Mouse (Mus musculus): ENCODE results near the gene Glis2. TPM values are rescaled to one million over a fixed set of nuclear protein-coding genes. Genes with fewer than 3 reads are reported as not detected.

Gene Glis2
- polyA plus RNA-seq, 1 experiment from 2014 or later = 13.2 TPM

DNA sequence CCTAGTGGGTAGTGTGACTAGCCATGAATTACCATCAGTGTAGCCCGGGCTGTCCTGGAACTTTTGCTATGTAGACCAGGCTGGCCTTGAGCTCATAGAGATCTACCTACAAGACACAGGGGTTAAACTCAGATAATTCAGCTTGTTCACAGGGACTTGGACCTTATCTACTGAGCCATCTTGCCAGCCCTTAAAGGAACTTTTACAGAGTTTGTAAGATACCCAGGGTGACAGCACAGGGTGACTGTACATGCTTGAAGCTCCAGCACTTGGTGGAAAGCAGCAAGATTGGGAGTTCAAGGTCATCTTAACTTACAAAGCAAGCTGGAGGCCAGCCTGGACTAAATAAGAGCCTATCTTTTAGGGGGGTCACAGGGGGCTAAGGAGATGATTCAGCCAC, 39.0 kb upstream of the Glis2 start:
- Histone ChIP-seq H3K27ac (replicated peaks; ENCODE audit: low read depth, low read length) (no peak overlapping the region), H3K4me2 (ENCODE audit: low read length) (no peak overlapping the region), H3K4me3 (replicated peaks; ENCODE audit: low read depth, low read length) (no peak overlapping the region), H3K9me3 (ENCODE audit: control insufficient read depth, low read length) (no peaks in the 10 kb centered on the region), H3K36me3 (ENCODE audit: control insufficient read depth, insufficient read depth, low read length) (0 out of 2 replicates have a peak, but pooled peaks cover 4% of the 10 kb centered on the region), H3K4me1 (ENCODE audit: control insufficient read depth, insufficient read depth, low read length) (peaks cover 9% of the 10 kb centered on the region), H3K9ac (replicated peaks; ENCODE audit: low read length) (no peak overlapping the region), H3K27me3 (ENCODE audit: control insufficient read depth, insufficient read depth, low read length) (no peaks in the 10 kb centered on the region)
- DNase-seq (no peak), ATAC-seq (ENCODE audit: low FRiP score, low TSS enrichment) (no peak)
- WGBS = 98% methylated on average over 1 of the region's 1 CpGs

DNA sequence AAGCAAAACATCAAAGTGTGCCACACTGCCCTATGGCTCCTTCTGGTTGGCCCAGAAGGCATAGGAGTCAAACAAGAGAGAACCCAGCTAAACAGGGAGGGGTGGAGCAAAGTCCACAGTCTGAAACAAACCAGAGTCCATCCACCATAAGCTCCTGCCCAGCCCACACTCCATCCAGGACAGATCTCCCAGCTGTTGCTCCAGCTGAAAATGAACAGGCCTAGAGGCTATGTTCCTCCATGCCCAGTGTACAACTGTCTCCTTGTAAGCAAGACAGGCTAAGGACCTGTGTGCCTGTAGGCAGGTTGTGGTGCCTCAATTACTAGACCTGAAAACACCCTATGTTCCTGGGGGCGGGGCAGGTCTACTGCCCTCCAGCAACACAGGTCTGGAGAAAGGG, 37.4 kb upstream of the Glis2 start:
- peak overlapping the region; percentile 90 for H3K4me2 ChIP-seq (ENCODE audit: low read length)
- H3K4me3 ChIP-seq (replicated peaks; ENCODE audit: low read depth, low read length) = peak overlapping the region; percentile 70; the same call in 1 of the 2 replicates
- no peak overlapping the region for H3K27ac ChIP-seq (replicated peaks; ENCODE audit: low read depth, low read length)
- H3K9ac ChIP-seq (replicated peaks; ENCODE audit: low read length) = no peak overlapping the region
- H3K36me3 ChIP-seq (ENCODE audit: control insufficient read depth, insufficient read depth, low read length) = no peaks in the 10 kb centered on the region
- no peaks in the 10 kb centered on the region for H3K9me3 ChIP-seq (ENCODE audit: control insufficient read depth, low read length)
- whole genome bisulfite sequencing = 92% methylated on average over 1 of the region's 1 CpGs
- no peak for ATAC-seq (ENCODE audit: low FRiP score, low TSS enrichment)
- no peak for DNase-seq
- peaks cover 9% of the 10 kb centered on the region for H3K4me1 ChIP-seq (ENCODE audit: control insufficient read depth, insufficient read depth, low read length)
- H3K27me3 ChIP-seq (ENCODE audit: control insufficient read depth, insufficient read depth, low read length) = no peaks in the 10 kb centered on the region

- peaks cover 9% of the 10 kb centered on the region for H3K4me1 ChIP-seq (ENCODE audit: control insufficient read depth, insufficient read depth, low read length)
- H3K9me3 ChIP-seq (ENCODE audit: control insufficient read depth, low read length) = no peaks in the 10 kb centered on the region
- H3K9ac ChIP-seq (replicated peaks; ENCODE audit: low read length) = peak overlapping the region; percentile 68
- no peaks in the 10 kb centered on the region for H3K27me3 ChIP-seq (ENCODE audit: control insufficient read depth, insufficient read depth, low read length)
- H3K27ac ChIP-seq (replicated peaks; ENCODE audit: low read depth, low read length) = peak overlapping the region; percentile 93
- H3K36me3 ChIP-seq (ENCODE audit: control insufficient read depth, insufficient read depth, low read length) = no peaks in the 10 kb centered on the region
- H3K4me2 ChIP-seq (ENCODE audit: low read length) = peak overlapping the region; percentile 90
- DNase-seq (peak; percentile 80), ATAC-seq (ENCODE audit: low FRiP score, low TSS enrichment) (peak; percentile 44)
- WGBS = under 1% methylated on average over 19 of the region's 19 CpGs
- H3K4me3 ChIP-seq (replicated peaks; ENCODE audit: low read depth, low read length) = peak overlapping the region; percentile 70
These were observed 36.6 kb upstream of the Glis2 start for GRCm38 (mm10) chr16:4557949-4558348.

- Histone ChIP-seq H3K9me3 (ENCODE audit: control insufficient read depth, low read length) (no peaks in the 10 kb centered on the region), H3K4me3 (replicated peaks; ENCODE audit: low read depth, low read length) (peak overlapping the region; percentile 70), H3K4me2 (ENCODE audit: low read length) (peak overlapping the region; percentile 90), H3K27ac (replicated peaks; ENCODE audit: low read depth, low read length) (peak overlapping the region; percentile 93), H3K9ac (replicated peaks; ENCODE audit: low read length) (peak overlapping the region; percentile 68), H3K27me3 (ENCODE audit: control insufficient read depth, insufficient read depth, low read length) (no peaks in the 10 kb centered on the region), H3K4me1 (ENCODE audit: control insufficient read depth, insufficient read depth, low read length) (peaks cover 9% of the 10 kb centered on the region), H3K36me3 (ENCODE audit: control insufficient read depth, insufficient read depth, low read length) (no peaks in the 10 kb centered on the region)
- ATAC-seq (ENCODE audit: low FRiP score, low TSS enrichment) (peak; percentile 91), DNase-seq (peak; percentile 96)
- under 1% methylated on average over 38 of the region's 38 CpGs for WGBS
These were observed 36.0 kb upstream of the Glis2 start for GRCm38 (mm10) chr16:4558384-4558979.

DNA sequence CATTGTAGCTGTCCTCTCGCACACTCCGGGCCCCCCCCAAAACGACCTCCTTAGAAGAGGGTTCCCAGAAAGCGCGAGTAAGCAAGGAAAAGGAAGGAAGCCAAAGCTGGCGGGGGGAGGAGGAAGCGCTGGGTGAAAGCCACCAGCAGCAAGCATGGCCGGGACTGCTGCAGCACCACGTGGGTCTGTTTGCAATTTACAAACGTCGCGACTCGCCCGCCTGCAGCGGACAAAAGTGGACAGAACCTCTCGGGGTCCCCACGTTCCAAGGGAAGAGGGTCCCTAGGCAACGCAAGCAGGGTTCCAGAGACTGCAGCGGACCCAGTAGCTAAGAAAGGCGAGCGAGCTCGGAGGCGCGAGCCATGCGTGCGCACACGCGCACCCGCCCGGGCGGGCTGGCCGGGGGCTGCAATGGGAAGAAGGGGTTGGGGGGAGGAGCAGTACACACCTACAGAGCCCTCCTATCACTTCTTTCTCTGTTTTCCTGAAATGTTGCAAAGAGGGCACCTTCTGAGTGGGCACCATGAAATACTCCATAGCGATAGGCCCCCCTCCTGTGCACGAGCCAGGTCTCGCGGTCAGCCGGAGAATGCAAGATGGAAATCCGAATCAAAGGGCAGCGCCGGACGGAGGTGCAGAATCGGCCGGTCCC, 35.4 kb upstream of the Glis2 start:
- Histone ChIP-seq H3K4me3 (replicated peaks; ENCODE audit: low read depth, low read length) (peak overlapping the region; percentile 70), H3K9ac (replicated peaks; ENCODE audit: low read length) (peak overlapping the region; percentile 68), H3K36me3 (ENCODE audit: control insufficient read depth, insufficient read depth, low read length) (no peaks in the 10 kb centered on the region), H3K4me1 (ENCODE audit: control insufficient read depth, insufficient read depth, low read length) (peaks cover 9% of the 10 kb centered on the region), H3K27ac (replicated peaks; ENCODE audit: low read depth, low read length) (peak overlapping the region; percentile 93), H3K27me3 (ENCODE audit: control insufficient read depth, insufficient read depth, low read length) (no peaks in the 10 kb centered on the region), H3K4me2 (ENCODE audit: low read length) (peak overlapping the region; percentile 90), H3K9me3 (ENCODE audit: control insufficient read depth, low read length) (no peaks in the 10 kb centered on the region)
- WGBS = under 1% methylated on average over 43 of the region's 43 CpGs
- DNase-seq (peak; percentile 81), ATAC-seq (ENCODE audit: low FRiP score, low TSS enrichment) (peak; percentile 49)

DNA sequence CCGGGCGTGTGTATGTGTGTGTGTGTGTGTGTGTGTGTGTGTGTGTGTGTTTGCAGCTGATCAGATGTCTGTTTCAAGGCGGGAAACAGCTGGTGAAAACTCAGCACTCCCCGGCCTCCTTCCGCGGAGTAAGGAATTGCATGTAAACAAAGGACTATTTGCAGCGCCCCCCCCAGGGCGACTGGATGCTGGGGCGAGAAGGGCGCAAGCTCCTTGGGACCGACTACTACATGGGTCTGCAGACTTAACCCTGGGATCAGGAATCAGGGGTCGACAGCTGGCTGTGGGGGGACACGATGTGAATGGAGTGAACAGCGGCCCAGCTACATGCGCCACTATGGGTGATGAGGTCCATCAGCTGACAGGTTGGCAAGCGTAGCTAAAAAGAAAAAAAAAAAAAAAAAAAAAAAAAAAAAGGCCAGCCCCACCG, 34.8 kb upstream of the Glis2 start, which contains the start of gene Tfap4:
Tfap4 (minus strand) TSS at position 140 of the 430 bp plus-strand sequence.
- peak; percentile 37; the same call in 1 of the 2 replicates for ATAC-seq (ENCODE audit: low FRiP score, low TSS enrichment)
- no peaks in the 10 kb centered on the region for H3K36me3 ChIP-seq (ENCODE audit: control insufficient read depth, insufficient read depth, low read length)

GRCm38 (mm10) chr16:4560145-4560952, 34.2 kb upstream of the Glis2 start:
- H3K36me3 ChIP-seq (ENCODE audit: control insufficient read depth, insufficient read depth, low read length) = no peaks in the 10 kb centered on the region
- H3K27ac ChIP-seq (replicated peaks; ENCODE audit: low read depth, low read length) = peak overlapping the region; percentile 93
- H3K9ac ChIP-seq (replicated peaks; ENCODE audit: low read length) = peak overlapping the region; percentile 68
- H3K4me1 ChIP-seq (ENCODE audit: control insufficient read depth, insufficient read depth, low read length) = peaks cover 9% of the 10 kb centered on the region
- peak; percentile 73 for DNase-seq
- peak overlapping the region; percentile 90 for H3K4me2 ChIP-seq (ENCODE audit: low read length)
- WGBS = 2% methylated on average over 43 of the region's 43 CpGs
- no peaks in the 10 kb centered on the region for H3K27me3 ChIP-seq (ENCODE audit: control insufficient read depth, insufficient read depth, low read length)
- ATAC-seq (ENCODE audit: low FRiP score, low TSS enrichment) = no peak; the same call in 1 of the 2 replicates
- peak overlapping the region; percentile 70 for H3K4me3 ChIP-seq (replicated peaks; ENCODE audit: low read depth, low read length)
- no peaks in the 10 kb centered on the region for H3K9me3 ChIP-seq (ENCODE audit: control insufficient read depth, low read length)

More for the DNA sequence above, 34.8 kb upstream of the Glis2 start, which contains the start of gene Tfap4:
- H3K9ac ChIP-seq (replicated peaks; ENCODE audit: low read length) = peak within 1 kb of the TSS; percentile 68
- H3K27ac ChIP-seq (replicated peaks; ENCODE audit: low read depth, low read length) = peak within 1 kb of the TSS; percentile 93
- H3K9me3 ChIP-seq (ENCODE audit: control insufficient read depth, low read length) = no peaks in the 10 kb centered on the region
- H3K4me3 ChIP-seq (replicated peaks; ENCODE audit: low read depth, low read length) = peak within 1 kb of the TSS; percentile 70
- DNase-seq = peak; percentile 91
- 0% methylated on average over 17 of the region's 17 CpGs for WGBS
- H3K4me1 ChIP-seq (ENCODE audit: control insufficient read depth, insufficient read depth, low read length) = peaks cover 9% of the 10 kb centered on the region
- no peaks in the 10 kb centered on the region for H3K27me3 ChIP-seq (ENCODE audit: control insufficient read depth, insufficient read depth, low read length)
- H3K4me2 ChIP-seq (ENCODE audit: low read length) = peak within 1 kb of the TSS; percentile 90

GRCm38 (mm10) chr16:4567912-4568311, 26.6 kb upstream of the Glis2 start:
- H3K9me3 ChIP-seq (ENCODE audit: control insufficient read depth, low read length) = no peaks in the 10 kb centered on the region
- no peaks in the 10 kb centered on the region for H3K27me3 ChIP-seq (ENCODE audit: control insufficient read depth, insufficient read depth, low read length)
- H3K36me3 ChIP-seq (ENCODE audit: control insufficient read depth, insufficient read depth, low read length) = no peaks in the 10 kb centered on the region
- H3K9ac ChIP-seq (replicated peaks; ENCODE audit: low read length) = no peak overlapping the region
- no peak overlapping the region for H3K4me2 ChIP-seq (ENCODE audit: low read length)
- 19% methylated on average over 4 of the region's 4 CpGs for WGBS
- no peak overlapping the region for H3K27ac ChIP-seq (replicated peaks; ENCODE audit: low read depth, low read length)
- no peaks in the 10 kb centered on the region for H3K4me1 ChIP-seq (ENCODE audit: control insufficient read depth, insufficient read depth, low read length)
- ATAC-seq (ENCODE audit: low FRiP score, low TSS enrichment) (no peak), DNase-seq (peak; percentile 93)
- H3K4me3 ChIP-seq (replicated peaks; ENCODE audit: low read depth, low read length) = no peak overlapping the region

Data from midbrain, embryonic 14.5 days (tissue).